Mouse (Mus musculus): Measurements from ENCODE around the gene Scnn1b. TPM values are rescaled to one million over a fixed set of nuclear protein-coding genes. Genes with fewer than 3 reads are reported as not detected.

Gene Scnn1b
- total RNA-seq (2023), result not detected

GRCm38 (mm10) chr7:121864858-121865585, at the start of gene Scnn1b:
Gene Scnn1b, plus strand, starts transcription at chr7:121865038.

Other genes starting within 250 kb of the Scnn1b start
- 1 to 10 TPM; 3.3 to 4.9 TPM for gene Usp31, start 157.8 kb upstream of the Scnn1b start, total RNA-seq (2023)
- gene Scnn1g, start 130.6 kb upstream of the Scnn1b start, total RNA-seq (2023), result not detected
- 10 to 100 TPM in 1 of 2 experiments, 1 to 10 TPM in 1; 9.9 to 10.4 TPM for gene Cog7, start 116.7 kb downstream of the Scnn1b start, total RNA-seq (2023)
- gene Gga2, start 156.2 kb downstream of the Scnn1b start, total RNA-seq (2023), result 10 to 100 TPM; 16.3 to 16.6 TPM
- 10 to 100 TPM; 11.7 to 17.6 TPM for gene Ubfd1, start 202.1 kb downstream of the Scnn1b start, total RNA-seq (2023)
- gene Ears2, start 202.2 kb downstream of the Scnn1b start, total RNA-seq (2023), result 1 to 10 TPM; 1.7 to 1.8 TPM
- gene Ndufab1, start 236.8 kb downstream of the Scnn1b start, total RNA-seq (2023), result 10 to 100 TPM; 37.9 to 52.5 TPM